Mouse (Mus musculus) embryo, embryonic 10 days (tissue): ENCODE data around the gene Higd1a.

ENCODE experiments used
- DNase-seq: peaks from one replicate; pipeline ENCODE4 v3.0.0-alpha.2; 2015; ENCODE audit warnings: low spot score

Higd1a gene

DNA sequence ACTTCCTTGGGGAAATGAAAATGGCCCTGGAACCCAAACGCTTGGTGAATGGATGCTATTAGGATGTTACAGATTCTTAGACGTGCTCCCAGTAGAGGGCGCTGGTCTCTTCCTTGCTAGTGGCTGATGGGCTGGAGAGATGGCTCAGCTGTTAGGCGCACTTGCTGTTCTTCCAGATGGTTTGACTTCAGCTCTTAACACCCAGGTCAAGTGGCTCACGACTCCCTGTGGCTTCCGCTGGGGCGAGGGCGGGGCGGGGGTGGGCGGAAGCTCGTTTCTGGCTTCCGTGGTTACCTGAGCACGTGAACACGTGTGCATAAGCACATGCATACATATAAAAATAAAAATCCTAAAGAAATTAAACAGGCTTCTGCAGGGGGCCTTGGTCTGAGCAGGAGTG, 22.7 kb upstream of the Higd1a start:
- DNase-seq = peak; percentile 84

DNA sequence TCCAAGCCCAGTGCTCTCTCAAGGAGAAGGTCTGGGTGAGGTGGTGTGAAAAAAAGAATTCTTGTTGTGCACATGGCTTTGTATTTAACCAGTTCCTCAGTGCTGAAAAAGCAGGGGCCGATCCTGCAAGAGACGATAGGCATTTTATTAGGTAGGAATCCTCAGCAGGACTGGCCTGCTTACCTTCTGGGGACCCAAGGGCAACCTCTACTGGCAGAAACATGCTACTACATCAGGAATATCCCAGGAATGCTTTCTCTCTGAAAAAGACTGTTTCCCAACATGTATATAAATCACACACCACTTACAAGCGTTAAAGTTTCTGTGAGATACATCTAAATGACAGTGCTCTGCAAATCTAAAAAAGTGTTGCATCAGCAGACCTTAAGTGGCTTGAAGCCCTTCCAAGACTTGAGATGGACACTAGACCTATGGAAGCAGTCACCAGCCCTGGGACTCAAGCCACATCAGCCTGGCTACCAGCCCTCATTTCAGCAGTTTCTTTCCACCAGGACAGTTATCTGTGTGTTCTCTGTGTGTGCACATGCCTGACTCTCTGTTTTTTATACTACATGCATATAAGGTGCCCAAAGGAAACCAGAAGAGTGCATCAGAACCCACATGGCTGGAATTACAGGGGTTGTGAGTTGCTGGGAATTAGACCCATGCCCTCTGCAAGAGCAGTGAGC, 19.0 kb upstream of the Higd1a start:
- DNase-seq = peak; percentile 76

GRCm38 (mm10) chr9:121873578-121873977, 15.4 kb upstream of the Higd1a start:
- DNase-seq = no peak

- no peak for DNase-seq
These were observed 14.0 kb upstream of the Higd1a start for GRCm38 (mm10) chr9:121872062-121872683.

GRCm38 (mm10) chr9:121869973-121870515, 11.9 kb upstream of the Higd1a start:
- DNase-seq = no peak

GRCm38 (mm10) chr9:121869432-121869831, 11.3 kb upstream of the Higd1a start:
- no peak for DNase-seq

GRCm38 (mm10) chr9:121868236-121868635, 10.1 kb upstream of the Higd1a start:
- DNase-seq = no peak

DNA sequence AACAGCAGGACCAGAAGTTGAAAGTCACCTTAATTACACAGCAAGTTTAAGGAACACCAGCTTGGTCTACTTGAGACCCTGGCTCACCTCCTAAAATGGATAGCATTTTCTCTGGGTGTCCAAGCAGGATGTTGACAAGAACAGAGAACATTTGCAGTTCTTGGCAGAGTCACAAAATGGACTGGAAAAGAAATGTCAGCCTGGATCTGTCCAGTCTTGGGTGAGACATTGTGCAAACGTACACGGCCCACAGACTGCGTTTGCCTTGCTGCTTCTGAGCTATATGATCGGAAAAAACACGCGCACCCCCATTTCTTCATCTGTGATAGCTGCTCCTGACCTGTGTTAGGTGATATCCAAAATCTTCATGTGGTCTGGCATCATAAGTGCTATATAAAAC, 9.5 kb upstream of the Higd1a start:
- no peak for DNase-seq

GRCm38 (mm10) chr9:121865425-121866008, 7.4 kb upstream of the Higd1a start:
- no peak for DNase-seq

DNA sequence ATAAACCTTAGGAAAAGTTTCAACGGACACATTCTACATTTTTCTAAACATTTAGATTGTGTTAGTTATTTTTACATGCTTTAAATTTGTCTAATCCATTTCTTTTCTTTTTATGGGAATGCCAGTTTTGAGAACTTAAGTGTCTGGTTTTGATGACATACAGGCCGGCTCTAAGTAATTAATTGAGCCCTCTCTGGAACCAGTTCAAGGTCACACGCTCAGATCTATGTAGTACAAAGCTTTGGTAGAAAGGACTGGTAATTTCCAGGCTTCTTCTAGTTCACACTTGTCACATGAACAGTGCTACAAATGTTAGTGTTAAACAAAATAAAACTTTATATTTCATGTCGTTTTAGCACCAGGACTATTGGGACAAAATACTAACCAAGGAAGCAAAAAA, 6.7 kb upstream of the Higd1a start:
- no peak for DNase-seq

GRCm38 (mm10) chr9:121860921-121861320, 2.8 kb upstream of the Higd1a start:
- DNase-seq = no peak

DNA sequence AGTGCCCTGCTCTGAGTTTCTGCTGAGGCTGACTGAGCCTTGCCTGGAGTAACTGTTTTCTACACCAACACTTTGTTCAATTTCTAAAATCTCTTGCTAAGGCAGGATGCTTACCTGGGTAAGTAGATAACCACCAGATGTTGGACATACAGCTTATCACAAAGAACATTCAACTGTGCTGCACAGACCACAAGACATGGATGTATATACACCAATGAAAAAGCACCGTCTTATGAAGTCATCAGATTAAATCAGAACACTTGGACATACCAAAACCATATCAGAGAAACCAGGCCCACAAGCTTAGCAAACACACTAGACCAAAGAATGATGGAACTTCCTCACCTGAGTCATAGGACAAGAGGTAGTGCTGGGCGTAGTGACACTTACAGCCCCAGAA, 1.2 kb upstream of the Higd1a start:
- DNase-seq = no peak

DNA sequence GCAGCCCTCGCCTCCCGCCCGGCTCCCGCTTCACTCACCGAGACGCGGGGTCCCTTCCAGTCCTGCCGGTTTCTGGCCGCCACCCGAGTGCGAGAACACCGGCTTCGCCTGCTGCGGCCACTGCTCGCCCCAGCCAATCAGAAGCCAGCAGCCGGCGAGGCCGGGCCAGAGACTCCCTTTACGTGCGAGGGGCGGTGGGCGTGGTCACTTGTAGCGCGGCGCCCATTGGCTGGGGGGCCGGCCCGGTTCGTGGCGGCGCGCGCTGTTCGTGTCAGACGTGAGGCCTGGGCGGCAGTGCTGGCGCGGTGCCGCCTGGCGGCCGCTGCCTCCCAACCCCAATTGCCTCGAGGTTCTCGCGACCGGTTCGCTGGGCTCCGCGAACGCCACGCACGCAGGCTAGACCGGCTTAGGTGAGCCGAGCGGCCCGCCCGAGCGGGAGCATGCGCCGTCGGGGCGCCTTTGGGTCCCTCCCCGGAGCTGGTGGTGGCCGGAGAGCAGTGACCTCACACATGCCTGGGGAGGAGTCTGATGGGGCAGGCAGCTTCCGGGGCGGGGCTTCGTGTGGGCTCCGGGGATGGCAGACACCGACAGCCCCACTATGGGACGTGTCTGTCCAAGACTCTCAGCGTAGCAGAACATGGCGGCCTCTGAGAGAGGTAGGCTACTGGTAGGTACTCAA, 549 bp downstream of the Higd1a start:
- DNase-seq = peak; percentile 99

- DNase-seq = peak; percentile 57
These were observed 1.3 kb downstream of the Higd1a start for GRCm38 (mm10) chr9:121856649-121857416.

DNA sequence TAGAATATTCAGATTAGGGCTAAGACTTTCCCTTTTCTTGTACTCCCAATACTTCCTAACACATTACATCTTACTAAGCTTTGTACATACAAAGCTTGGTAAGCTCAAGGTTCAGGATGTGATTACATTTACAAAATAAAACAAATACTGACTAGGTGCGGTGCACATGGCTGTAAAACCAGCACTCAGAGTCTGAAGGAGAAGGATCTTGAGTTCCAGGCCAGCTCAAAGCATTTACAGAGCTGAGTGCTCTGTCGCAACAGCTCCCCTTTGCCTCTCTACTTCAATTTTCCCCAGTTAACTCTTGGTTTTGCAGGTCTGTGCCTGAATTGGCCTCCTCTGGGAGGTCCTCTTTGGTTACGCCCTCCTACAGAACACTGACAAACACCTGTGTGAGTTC, 3.9 kb downstream of the Higd1a start:
- DNase-seq = no peak

GRCm38 (mm10) chr9:121847842-121848241, 10.3 kb downstream of the Higd1a start:
- no peak for DNase-seq

- no peak for DNase-seq
These were observed 11.0 kb downstream of the Higd1a start for GRCm38 (mm10) chr9:121847138-121847537.

- peak; percentile 73 for DNase-seq
These were observed 11.5 kb downstream of the Higd1a start for GRCm38 (mm10) chr9:121846526-121847118.

- no peak for DNase-seq
These were observed 15.2 kb downstream of the Higd1a start for GRCm38 (mm10) chr9:121842914-121843313.

GRCm38 (mm10) chr9:121839622-121839965, 18.6 kb downstream of the Higd1a start:
- no peak for DNase-seq

DNA sequence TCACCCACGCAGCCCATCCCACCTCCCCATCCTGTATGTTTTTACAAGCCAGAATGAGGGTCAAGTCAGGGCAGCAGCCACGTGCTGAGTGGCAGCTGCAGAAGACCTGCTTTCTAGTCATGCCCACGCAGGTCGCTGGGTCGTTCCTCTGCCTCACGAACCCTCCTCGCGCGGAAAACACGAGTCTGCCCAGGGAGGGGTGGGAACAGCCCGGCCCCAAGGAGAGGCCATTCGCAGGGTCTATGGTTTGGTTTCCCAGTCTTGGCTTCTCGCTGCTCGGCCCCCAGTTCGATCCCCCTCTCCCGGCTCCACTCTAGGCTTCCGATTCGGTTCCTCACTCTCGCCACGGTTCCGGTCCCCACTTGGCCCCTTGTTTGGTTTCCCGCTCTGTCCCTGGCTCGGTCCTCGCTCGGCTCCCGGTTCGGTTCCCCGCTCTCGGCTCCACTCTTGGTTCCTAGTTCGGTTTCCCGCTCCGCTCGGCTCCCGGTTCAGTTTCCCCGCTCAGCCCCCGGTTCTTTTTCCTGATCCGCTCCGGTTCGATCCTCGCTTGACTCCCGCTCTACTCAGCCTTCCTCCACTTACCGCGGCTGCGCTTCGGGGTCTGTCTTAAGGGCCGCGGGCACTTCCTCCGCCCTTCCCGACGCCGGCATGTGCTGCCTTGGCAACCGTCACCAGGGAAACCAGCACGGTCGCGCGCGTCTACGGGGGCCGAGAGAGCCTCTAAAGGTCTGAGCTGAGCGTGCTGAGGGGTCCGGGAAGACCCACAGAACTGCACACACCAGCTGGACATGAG, 19.1 kb downstream of the Higd1a start, which contains the start of gene Ccdc13:
Ccdc13 (minus strand) TSS at position 633 of the 793 bp plus-strand sequence.
- peak; percentile 94 for DNase-seq
